Mouse (Mus musculus) left cerebral cortex, adult 18-20 months (tissue): ENCODE results near the gene Inava. TPM values are rescaled to one million over a fixed set of nuclear protein-coding genes. Genes with fewer than 3 reads are reported as not detected.

Experiments
- DNase-seq, 2 experiments: peaks; one replicate each; pipeline ENCODE4 v3.0.0; 2021 to 2022; ENCODE audit warnings: low spot score in 2 of 2, mixed read lengths in 1 of 2
- long read RNA-seq, 2 experiments: library from polyadenylated mRNA; stranded (forward); transcript quantifications; one replicate each; pipeline ENCODE4 v2.0.0; 2021
- total RNA-seq, 2 experiments: library from RNA; stranded (reverse); gene quantifications; 2 replicates each; pipeline ENCODE4 v1.2.3; 2021

The Inava gene
- 1 to 10 TPM; 1.6 to 2.3 TPM for total RNA-seq
- long read RNA-seq, experiment 1, partial matches to known transcripts = 0 of 4 reads
- long read RNA-seq, experiment 1, other reads (novel, unspliced or antisense) = 0 of 4 reads
- long read RNA-seq, experiment 2, partial matches to known transcripts = 0 of 2 reads
- long read RNA-seq, experiment 2, other reads (novel, unspliced or antisense) = 1 of 2 reads

DNA sequence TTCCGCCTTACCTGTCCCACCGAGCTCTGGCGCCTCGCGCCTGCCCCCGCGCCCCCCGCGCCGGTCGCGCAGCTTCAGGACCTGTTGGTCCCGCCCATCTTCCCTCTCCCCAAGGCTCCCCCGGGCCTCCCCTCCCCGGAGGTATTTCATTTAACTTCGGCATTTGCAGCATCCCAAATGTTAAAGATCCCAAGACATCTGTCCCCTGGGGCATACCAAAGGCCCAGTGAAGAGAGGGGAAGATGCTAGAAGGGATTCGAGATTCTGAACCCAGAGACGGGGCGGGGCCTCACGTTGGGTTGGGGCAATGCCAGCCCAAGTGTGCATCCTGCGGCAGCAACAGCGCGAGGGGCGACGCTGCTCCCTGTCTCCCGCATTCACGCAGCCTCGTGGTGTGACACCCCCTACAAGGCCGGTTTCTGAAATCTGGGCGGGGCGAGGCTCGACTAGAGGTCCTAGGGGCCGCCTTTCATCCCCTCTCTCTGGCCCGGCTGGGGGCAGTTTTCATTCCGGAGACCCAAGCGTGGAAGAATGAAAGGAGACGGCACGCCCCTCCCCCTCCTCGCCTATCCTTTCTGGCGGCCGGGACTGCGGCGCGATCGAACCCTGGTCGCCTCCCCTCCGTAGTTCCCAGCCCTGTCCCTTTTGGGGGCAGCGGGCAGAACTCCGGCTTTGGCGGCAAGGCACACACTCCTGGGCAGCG is at the start of gene Inava:
Inava (minus strand) TSS at position 373 of the 703 bp plus-strand sequence.
- peak; percentile 17 to 25 for DNase-seq

DNA sequence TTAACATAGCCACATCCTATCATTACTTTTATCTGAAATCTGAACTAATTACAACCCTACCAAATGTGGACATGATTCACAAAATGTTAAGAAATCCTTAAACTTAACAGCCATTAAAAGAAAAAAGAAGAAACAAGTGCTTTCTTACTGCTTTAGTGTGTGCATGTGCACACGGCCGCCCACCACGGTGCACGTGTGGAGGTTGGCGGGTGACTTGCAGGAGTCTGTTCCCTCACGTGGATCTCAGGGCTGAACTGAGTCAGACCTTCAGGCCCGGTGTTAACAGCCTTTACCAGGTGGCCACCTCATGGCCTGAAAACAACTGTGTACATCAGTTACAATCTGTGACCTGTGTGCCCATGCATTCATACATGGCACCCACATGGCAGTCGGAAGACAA is 43.3 kb upstream of the Inava start:
- no peak for DNase-seq

DNA sequence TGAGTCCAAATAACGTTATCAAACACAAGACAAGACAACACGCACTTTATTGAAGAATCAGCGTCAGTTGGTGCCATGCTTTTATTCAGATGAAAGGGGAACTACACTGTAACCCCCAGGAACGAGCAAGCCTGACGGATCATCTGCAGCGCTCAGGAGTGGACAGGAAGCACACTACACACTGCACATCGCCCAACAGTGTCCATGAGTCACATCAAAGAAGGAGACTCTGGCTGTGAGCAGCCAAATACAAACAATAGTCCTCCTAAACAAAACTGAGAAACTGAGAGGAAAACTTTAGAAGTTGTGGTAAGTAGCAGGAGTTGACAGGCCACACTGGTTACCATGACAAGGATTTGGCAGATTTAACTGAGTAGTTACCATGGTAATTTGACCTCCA is 34.2 kb upstream of the Inava start:
- no peak for DNase-seq

DNA sequence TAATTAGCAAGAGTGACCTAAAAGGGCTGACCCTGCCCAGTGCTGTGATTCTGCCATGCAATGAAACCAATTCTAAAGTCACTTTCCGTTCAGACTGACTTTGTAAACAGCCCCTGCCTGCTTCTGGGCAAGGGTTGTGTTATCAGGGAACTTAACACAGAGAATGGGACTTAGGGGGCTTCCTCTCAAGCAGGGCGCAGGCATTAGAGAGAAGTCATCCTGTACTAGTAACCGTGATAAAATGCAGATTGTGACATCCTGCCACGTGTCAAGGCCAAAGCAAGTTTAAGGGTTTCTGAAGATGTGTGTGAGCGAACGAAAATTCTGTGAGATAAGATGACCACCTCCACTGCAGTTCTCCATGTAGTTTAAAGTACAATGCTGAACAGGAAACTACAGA is 32.1 kb upstream of the Inava start:
- DNase-seq = no peak

DNA sequence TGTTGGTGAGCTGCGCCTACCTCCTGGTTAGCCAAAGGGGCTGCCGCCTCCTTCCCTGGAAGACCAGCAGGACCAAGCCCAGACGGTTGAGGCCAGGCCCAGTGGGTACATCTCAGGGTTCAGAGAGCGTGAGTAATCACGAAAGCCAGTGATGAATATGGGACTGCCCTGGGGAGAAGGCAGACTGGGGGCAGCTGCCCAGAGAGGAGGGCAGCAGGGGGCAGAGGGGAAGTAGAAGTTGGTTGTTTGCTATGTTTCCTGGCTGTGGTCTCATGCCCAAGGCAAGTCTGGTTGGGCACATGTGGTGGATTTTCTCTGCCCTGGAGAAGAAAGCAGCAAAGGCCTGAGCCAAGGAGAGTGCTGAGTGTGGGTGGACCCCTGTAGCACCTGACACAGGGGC is 29.3 kb upstream of the Inava start:
- DNase-seq = no peak

DNA sequence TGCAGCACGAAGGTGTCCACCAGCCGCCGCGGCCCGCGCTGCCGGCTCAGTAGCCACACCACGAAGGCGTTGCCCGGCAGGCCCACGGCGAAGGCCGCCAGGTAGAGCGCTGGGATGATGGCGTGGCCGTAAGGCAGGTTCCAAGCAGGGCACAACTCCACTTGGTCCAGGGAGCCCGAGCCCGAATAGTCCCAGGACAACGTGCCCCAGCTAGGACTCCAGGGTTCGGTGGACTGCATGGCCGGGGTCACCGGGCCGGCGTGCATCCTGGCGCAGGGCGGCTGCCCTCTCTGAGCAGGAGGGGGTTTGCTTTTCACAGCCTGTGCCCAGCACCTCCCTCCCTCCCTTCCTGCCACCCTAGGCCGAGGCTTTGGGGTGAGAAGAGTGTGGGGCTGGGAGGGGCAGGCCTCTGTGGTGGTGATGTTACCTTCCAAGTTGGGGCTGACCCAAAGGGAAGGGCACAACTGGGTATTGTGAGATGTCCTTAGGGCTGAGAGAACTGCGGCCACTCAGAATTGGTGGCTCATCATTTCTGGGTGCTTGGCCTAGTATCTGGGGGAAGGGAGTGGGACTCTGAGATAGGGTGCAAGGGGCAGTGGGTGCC is 26.7 kb upstream of the Inava start, which contains the start of gene Gpr25:
Gpr25 (minus strand) TSS at position 239 of the 604 bp plus-strand sequence.
- DNase-seq = peak in 1 of 2 experiments; percentile 8

DNA sequence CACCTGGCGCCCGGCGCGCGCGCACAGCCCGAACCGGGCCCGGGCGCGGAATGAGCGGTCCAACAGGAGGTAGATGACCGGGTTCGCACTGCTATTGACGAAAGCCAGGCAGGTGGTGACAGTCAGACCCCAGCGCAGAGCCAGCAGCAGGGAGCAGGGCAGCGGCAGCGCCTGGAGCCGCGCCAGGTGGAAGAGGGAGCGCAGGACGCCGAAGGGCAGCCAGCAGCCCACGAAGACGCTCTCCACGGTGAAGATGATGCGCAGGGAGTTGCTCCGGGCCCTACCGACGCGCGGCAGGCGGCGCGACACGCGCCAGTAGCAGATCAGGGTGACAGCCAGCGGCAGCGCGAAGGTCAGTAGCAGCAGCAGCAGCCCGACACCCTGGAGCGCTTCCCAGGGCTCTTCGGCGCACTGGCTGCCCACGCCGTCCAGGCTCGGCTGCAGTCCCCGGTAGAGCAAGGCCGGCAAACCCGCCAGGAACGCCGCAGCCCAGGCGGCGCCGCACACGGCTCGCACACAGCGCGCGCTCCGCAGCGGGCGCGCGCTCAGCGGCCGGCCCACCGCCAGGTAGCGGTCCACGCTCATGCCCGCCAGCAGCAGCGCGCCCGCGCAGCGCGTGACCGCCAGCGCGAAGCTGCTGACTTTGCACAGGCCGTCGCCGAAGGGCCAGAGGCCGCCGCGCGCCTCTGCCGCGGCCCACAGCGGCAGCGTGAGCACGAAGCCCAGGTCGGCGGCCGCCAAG is 26.0 kb upstream of the Inava start:
- DNase-seq = peak; percentile 65 to 83

DNA sequence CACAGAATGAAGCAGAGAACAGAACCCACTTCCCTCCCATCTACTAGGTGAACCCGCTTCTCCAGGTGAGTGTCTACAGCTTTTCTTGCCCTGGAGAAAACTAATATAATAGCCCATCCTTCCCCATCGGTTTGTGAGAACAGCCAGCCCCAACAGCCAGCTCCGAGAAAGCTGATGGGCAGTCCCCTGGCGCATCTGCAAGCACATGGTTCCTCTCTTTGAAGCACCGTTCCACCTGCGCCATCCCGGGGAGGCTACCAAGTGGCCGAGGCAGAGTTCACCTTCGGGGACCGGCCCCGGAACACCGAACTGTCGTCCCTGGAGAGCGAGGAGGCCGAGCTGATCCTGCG is 25.5 kb upstream of the Inava start:
- peak in 1 of 2 experiments; percentile 7 for DNase-seq

DNA sequence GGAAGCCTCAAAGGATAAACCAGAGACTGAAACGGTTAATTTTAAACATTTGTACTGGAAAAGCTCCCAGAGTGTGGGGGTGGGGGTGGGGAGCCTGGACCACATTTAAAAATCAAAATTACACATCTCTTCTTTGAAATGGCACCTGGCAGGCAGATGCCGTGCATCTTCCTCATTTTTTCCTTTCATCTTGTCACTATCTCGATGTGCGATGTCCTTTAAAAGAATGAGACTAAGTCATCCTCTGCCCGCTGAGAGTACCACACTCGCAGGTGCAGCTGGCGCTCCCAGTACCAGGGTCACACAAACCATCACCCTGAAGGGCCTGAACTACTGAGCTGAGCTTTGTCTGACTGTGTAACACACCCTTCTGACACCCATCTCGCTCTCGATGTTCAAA is 24.4 kb upstream of the Inava start:
- no peak for DNase-seq

DNA sequence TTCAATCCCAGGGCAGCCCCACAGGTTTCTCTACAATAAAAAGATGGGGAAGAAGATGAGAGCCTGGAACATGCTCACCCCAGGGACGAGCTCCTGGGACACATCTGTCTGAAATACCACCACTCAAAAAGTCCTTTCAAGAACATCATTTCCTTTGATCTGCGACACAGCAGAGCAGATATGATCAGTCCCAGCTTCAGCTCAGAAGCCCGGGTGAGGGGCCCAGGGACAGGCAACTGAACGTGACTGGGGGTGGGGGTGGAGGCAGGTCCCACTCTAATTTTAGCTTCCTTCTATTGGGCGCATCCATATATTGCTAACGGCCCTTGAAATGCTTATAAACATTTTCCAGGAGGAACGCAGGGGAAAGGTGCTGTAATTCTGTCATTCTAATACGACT is 21.6 kb upstream of the Inava start:
- no peak for DNase-seq

DNA sequence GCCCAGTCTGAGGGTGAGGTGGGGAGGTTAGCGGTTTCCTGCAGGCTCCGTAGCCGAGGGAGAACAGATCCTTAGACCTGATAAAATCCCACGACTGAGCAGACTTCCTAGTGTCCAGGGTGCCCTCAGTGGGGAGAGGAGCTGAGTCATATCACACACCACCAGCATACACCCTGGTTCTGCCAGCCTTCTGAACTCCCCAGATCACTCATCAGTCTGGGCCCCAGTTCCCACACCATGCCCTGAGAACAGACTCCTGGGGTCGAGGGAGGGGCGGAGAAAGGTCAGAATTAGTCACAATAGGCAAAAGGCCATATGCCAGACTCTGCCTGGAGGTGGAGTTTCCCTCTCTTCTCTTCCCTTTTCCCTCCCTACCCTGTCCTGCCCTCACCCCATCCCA is 21.1 kb upstream of the Inava start:
- no peak for DNase-seq

DNA sequence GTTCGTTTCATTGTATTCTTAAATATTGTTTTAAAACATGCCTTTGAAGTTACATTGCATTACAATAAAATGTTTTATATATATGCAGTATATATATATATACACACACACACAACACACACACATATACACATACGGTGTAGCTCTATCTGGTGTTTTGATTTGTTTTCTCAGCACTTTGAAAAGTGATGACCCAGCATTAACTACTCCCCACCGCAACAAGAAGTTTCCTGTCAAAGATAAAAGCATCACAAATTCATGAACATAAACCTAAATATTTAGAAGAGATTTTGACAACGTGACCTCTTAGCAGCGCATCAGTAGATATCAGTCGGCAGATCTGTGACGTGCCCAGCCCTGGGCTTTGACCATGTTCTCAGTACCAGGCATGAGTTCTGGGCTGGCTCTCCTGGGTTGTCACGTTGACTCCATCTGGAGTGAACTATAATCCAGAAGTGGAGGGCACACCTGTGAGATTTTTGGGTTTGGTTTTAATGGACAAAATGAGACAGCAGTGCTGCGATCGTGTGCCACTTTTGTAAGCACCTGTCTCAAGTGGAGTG is 20.5 kb upstream of the Inava start:
- DNase-seq = no peak

DNA sequence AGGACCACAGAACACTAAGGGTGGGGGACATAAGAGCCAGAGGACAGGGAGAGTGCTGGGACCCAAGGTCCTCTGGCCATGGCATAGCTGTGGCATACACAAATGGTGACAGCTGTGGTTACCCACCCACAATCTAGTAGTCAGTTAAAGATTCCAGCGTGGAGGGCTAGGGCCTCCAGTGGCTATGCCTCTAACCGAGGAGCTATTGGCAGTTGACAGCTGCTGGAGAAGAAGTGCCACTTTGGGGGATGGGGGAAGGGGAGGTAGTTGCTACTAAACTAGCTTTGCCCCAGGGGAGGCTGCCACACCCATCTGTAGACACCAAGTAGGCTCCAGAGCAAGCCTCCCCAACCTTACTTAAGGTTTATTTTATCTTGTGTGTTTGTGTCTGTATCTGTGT is 19.4 kb upstream of the Inava start:
- no peak for DNase-seq

DNA sequence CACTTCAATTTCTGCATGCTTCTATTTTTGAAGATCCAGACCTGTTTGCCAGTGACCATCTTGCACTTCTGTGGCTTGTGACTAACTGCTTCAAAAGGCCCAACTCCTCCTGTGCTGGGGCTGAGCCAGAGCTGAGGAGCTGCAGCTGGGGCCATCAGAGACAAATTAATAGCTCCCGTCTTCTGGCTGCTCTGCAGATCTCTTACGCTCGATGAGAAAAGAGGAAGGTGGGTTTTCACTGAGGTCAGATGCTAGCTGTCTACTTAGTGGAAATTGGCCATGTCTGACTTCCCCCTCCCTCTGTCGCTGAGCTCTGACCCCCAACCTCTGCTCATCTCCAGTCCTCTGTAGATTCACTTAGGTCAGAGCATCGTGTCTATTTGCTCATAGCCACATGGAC is 15.6 kb upstream of the Inava start:
- DNase-seq = no peak

DNA sequence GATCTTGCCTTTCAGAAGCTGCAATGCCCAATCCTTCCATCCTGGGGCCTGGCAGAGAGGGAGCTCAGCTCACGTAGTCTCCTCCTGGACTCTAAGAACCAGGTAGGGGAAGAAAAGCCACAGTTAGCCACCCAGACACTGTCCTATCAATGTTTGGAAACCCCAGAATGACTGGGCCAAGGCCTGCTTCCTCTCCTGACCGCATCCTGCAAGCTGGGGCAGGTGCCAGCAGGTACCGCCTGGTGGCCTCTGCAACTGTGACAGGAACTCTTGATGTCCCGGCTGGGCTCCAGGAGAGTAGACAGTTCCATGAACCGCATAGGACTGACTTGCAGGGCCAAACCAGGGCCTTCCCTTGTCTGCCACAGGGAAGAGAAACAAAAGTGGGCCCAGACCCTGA is 13.3 kb upstream of the Inava start:
- DNase-seq = no peak

DNA sequence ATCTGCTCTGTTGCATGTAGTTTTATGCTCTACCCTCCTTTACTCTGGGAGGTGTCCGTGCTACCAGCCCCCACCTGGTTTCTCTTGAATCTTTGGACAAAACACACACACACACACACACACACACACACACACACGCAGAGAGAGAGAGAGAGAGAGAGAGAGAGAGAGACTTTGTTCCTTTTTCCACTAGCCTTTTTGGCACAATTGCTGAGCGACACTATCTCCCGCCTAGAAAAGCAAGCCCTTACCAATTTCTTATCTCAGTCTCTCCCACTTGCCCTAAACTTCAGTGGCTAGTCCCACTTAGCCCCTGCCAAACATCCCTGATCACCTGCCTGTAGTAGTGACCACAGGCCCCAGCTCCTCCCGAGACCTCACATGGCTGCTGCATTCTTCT is 10.4 kb upstream of the Inava start:
- no peak for DNase-seq

DNA sequence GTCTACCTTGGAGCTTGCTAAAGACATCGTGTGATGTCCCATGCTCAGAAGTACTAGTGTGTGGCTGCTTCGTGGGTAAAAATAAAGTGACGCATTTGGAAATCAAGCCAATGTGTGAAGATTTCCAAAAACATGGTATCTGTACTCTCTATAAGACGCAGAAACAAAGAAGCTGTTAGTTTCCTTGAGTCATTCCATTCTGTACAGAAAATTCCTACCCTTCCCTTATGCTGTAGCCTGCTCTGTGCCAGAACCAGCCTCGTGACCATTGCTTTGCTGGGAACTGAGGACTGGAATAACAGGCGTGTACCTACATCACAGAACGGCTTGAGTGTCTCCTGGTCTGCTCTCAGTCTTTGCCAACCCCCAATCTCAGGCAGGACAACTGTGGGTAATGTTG is 7.7 kb upstream of the Inava start:
- no peak for DNase-seq

DNA sequence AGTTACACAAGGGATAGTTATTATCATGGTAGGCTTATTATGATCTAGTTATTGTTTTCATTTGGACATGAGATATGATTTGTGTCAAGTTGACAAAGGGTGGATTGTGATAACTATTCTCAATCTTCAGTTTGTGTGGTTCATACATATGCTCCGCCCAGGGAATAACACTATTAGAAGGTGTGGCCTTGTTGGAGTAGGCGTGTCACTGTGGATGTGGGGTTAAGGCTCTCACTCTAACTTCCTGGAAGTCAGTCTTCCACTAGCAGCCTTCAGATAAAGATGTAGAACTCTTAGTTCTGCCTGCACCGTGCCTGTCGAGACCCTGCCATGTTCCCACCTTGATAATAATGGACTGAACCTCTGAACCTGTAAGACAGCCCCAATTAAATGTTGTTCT is 4.4 kb upstream of the Inava start:
- DNase-seq = no peak

DNA sequence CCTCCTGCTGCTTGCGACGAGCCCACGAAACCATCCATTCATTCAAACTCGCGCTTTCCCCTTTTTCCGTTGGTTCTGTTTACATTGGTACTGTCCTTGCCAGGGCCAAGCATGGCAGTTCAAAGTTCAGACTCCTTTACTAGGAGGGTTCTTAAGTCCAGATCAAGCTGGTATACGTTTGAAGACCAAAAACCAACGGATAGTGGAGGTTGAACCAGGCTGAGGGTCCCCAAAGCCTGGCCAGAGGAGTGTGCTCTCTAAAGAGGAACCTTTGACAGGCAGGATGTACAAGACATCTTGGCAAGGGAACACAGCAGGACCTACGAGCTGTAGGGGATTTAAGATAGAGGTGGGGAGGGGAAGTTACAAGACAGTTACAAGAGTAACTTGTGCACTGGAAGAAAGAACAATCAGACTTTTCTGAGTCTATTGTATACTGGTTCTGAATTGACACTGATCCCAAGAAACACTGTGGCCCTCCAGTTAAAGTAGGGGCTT is 580 bp upstream of the Inava start:
- DNase-seq = no peak

DNA sequence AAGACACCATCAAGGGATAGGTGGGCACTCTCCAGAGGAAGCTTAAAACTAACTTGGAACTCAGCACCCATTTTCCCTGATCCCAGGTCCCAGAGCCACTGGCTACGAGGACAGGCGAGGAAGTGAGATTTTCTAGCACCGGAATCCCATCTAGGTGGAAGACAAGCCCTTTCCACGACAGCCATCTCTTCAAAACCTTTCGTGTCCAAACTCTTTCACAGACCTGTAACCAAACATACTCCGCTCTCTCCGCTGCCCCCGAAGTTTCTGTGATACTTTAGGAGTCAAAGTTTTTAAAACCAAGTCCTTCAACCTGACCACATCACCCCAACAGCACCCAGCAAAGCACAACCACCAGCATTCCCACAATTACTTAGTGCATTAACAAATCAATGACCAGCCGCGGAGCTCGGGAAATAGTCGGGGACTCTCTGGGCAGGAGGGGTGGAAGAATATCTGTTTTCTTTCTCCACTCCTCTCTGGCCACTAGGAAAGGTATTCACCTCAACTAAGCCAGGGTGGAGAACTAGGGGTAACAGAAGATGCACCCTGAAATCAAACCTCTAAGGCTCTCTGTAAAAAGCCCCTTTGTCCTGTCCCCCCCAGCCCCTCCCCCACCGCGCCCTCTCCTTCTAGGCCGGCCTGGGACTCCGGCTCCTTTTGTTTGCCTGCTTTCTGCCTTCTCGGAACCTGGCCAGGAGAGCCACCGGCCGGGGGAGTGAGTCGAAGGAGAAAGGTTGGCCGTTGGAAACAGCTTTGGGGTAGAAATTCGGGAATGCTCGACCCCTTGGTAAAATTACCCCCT is 876 bp downstream of the Inava start:
- no peak for DNase-seq
